Mouse (Mus musculus) C2C12 (cell line): Measurements from ENCODE around the gene Itpkb.

Source experiments
- CEBPB ChIP-seq: IDR thresholded peaks from one replicate; pipeline ENCODE4 v1.6.1; 2011; ENCODE audit warnings: low read depth, mild to moderate bottlenecking, control low read depth, moderate library complexity
- CTCF ChIP-seq: IDR thresholded peaks from one replicate; pipeline ENCODE4 v1.5.1; 2011; ENCODE audit not compliant: control insufficient read depth, insufficient read depth, insufficient read length
- MAX ChIP-seq: IDR thresholded peaks from one replicate; pipeline ENCODE4 v1.6.1; 2011; ENCODE audit warnings: mild to moderate bottlenecking, control low read depth
- MYOG ChIP-seq: IDR thresholded peaks from one replicate; pipeline ENCODE4 v1.6.1; 2011; ENCODE audit not compliant: control insufficient read depth, insufficient read length; ENCODE audit errors: extremely low read depth
- USF1 ChIP-seq: IDR thresholded peaks from one replicate; pipeline ENCODE4 v1.6.1; 2011; ENCODE audit warnings: low read depth, mild to moderate bottlenecking, control low read depth, moderate library complexity

GRCm38 (mm10) chr1:180460721-180461120 lies 130.4 kb downstream of the Itpkb start:
- TF ChIP-seq CEBPB (no peak), CTCF (no peak), MAX (no peak), MYOG (no peak), USF1 (no peak)
